22 mouse cellular contexts compared by ENCODE assay signal in genomic region chr2:180986449-180986848, GRCm38 (mm10). TPM values are rescaled to one million over a fixed set of nuclear protein-coding genes. Genes with fewer than 3 reads are reported as not detected.
DNase-seq lines count a peak whose midpoint lies in the region; ATAC-seq lines count a peak whose summit lies in the region.
"Had no signal": no experiment of that assay in that cellular context is flagged by ENCODE, and none has a peak within 500 bp of the region (broad histone marks: within the 10 kb centered on the region; RNA-seq: fewer than 3 reads in every experiment).

TSS of gene Col20a1 (plus strand) at chr2:180986535.

- no peak within 1 kb of the TSS for H3K4me2 ChIP-seq in midbrain, embryonic 14.5 days (ENCODE audit: low read length)
- no peak within 1 kb of the TSS for H3K4me2 ChIP-seq in limb, embryonic 15.5 days
- no peak within 1 kb of the TSS for H3K4me2 ChIP-seq in liver, embryonic 12.5 days
- H3K4me2 ChIP-seq: liver, embryonic 15.5 days; lung, embryonic 15.5 days had no signal

- no peaks in the 10 kb centered on the region for H3K27me3 ChIP-seq in heart, embryonic 10.5 days (ENCODE audit: insufficient read depth, poor library complexity, severe bottlenecking)
- no peaks in the 10 kb centered on the region for H3K27me3 ChIP-seq in midbrain, embryonic 10.5 days (ENCODE audit: low read depth, poor library complexity, severe bottlenecking)
- no peaks in the 10 kb centered on the region for H3K27me3 ChIP-seq in midbrain, embryonic 14.5 days (ENCODE audit: control insufficient read depth, insufficient read depth, low read length)
- H3K27me3 ChIP-seq in limb, embryonic 15.5 days: no peaks in the 10 kb centered on the region
- no peaks in the 10 kb centered on the region for H3K27me3 ChIP-seq in liver, embryonic 12.5 days (replicated peaks)
- H3K27me3 ChIP-seq: liver, embryonic 15.5 days; lung, embryonic 15.5 days had no signal

- H3K36me3 ChIP-seq in heart, embryonic 10.5 days: peaks cover 19% of the 10 kb centered on the region
- H3K36me3 ChIP-seq in midbrain, embryonic 10.5 days: peaks cover 22% of the 10 kb centered on the region
- H3K36me3 ChIP-seq in midbrain, embryonic 14.5 days (ENCODE audit: control insufficient read depth, insufficient read depth, low read length): peaks cover 25% of the 10 kb centered on the region
- peaks cover 26% of the 10 kb centered on the region for H3K36me3 ChIP-seq in limb, embryonic 15.5 days
- H3K36me3 ChIP-seq in liver, embryonic 12.5 days: peaks cover 13% of the 10 kb centered on the region

- H3K9ac ChIP-seq in midbrain, embryonic 14.5 days (replicated peaks; ENCODE audit: low read length): no peak within 1 kb of the TSS
- no peak within 1 kb of the TSS for H3K9ac ChIP-seq in limb, embryonic 15.5 days
- H3K9ac ChIP-seq in liver, embryonic 12.5 days: no peak within 1 kb of the TSS
- H3K9ac ChIP-seq: liver, embryonic 15.5 days; lung, embryonic 15.5 days had no signal

- H3K27ac ChIP-seq in heart, embryonic 10.5 days: peak within 1 kb of the TSS; percentile 59
- H3K27ac ChIP-seq in midbrain, embryonic 10.5 days (replicated peaks): peak within 1 kb of the TSS; percentile 58
- H3K27ac ChIP-seq in midbrain, embryonic 14.5 days (replicated peaks; ENCODE audit: low read depth, low read length): no peak within 1 kb of the TSS
- H3K27ac ChIP-seq in limb, embryonic 15.5 days: 0 out of 2 replicates have a peak within 1 kb of the TSS, but pooled peaks have one; percentile 24
- H3K27ac ChIP-seq in liver, embryonic 12.5 days: no peak within 1 kb of the TSS
- H3K27ac ChIP-seq: kidney, postnatal 0 days; liver, embryonic 15.5 days; lung, embryonic 15.5 days had no signal

- no peak within 1 kb of the TSS for H3K4me3 ChIP-seq in heart, embryonic 10.5 days
- no peak within 1 kb of the TSS for H3K4me3 ChIP-seq in midbrain, embryonic 10.5 days
- H3K4me3 ChIP-seq in midbrain, embryonic 14.5 days (replicated peaks; ENCODE audit: low read depth, low read length): no peak within 1 kb of the TSS
- no peak within 1 kb of the TSS for H3K4me3 ChIP-seq in limb, embryonic 15.5 days
- no peak within 1 kb of the TSS for H3K4me3 ChIP-seq in liver, embryonic 12.5 days
- H3K4me3 ChIP-seq: liver, embryonic 15.5 days; lung, embryonic 15.5 days had no signal

- 58% methylated on average over 2 of the region's 2 CpGs for whole genome bisulfite sequencing in heart, embryonic 10.5 days
- 55% methylated on average over 2 of the region's 2 CpGs for WGBS in midbrain, embryonic 10.5 days
- WGBS in midbrain, embryonic 14.5 days: 58% methylated on average over 2 of the region's 2 CpGs
- 73% methylated on average over 2 of the region's 2 CpGs for WGBS in limb, embryonic 15.5 days
- 39% methylated on average over 2 of the region's 2 CpGs for WGBS in liver, embryonic 12.5 days (ENCODE audit: insufficient replicate concordance)

- no peak for ATAC-seq in midbrain, embryonic 14.5 days (ENCODE audit: low FRiP score, low TSS enrichment)
- no peak for ATAC-seq in limb, embryonic 15.5 days (ENCODE audit: insufficient number of reproducible peaks, low FRiP score, low TSS enrichment, low read depth)
- no peak for ATAC-seq in liver, embryonic 12.5 days
- ATAC-seq: CD4-positive, CD25-positive, alpha-beta regulatory T cell, adult 4 months; inflammation-experienced regulatory T-cells, adult 6 months had no signal

- no peak for DNase-seq in heart, embryonic 10.5 days (ENCODE audit: low spot score)
- no peak for DNase-seq in heart, adult 11 months
- DNase-seq in midbrain, embryonic 10.5 days (ENCODE audit: low spot score): no peak
- DNase-seq in midbrain, embryonic 14.5 days: no peak
- no peak for DNase-seq in adrenal gland, postnatal 25 days
- DNase-seq: adrenal gland, postnatal 14 days; cerebellum, adult 8-10 months; cerebellum, postnatal 36 days; embryo, embryonic 11 days; gastrocnemius, postnatal 36 days; heart, postnatal 10 days; kidney, adult 2 months; lung, postnatal 4 days; thymus, adult 18-20 months; thymus, postnatal 36 days had no signal

- peaks cover 22% of the 10 kb centered on the region for H3K4me1 ChIP-seq in heart, embryonic 10.5 days
- peaks cover 18% of the 10 kb centered on the region for H3K4me1 ChIP-seq in midbrain, embryonic 10.5 days
- H3K4me1 ChIP-seq in midbrain, embryonic 14.5 days (ENCODE audit: control insufficient read depth, insufficient read depth, low read length): peaks cover 10% of the 10 kb centered on the region; the same call in 1 of the 2 replicates
- H3K4me1 ChIP-seq in limb, embryonic 15.5 days: no peaks in the 10 kb centered on the region; the same call in 1 of the 2 replicates
- no peaks in the 10 kb centered on the region for H3K4me1 ChIP-seq in liver, embryonic 12.5 days
- H3K4me1 ChIP-seq: liver, embryonic 15.5 days; lung, embryonic 15.5 days had no signal

- H3K9me3 ChIP-seq in heart, embryonic 10.5 days: no peaks in the 10 kb centered on the region
- H3K9me3 ChIP-seq in midbrain, embryonic 10.5 days (replicated peaks): no peaks in the 10 kb centered on the region
- no peaks in the 10 kb centered on the region for H3K9me3 ChIP-seq in midbrain, embryonic 14.5 days (ENCODE audit: control insufficient read depth, low read length)
- no peaks in the 10 kb centered on the region for H3K9me3 ChIP-seq in limb, embryonic 15.5 days
- H3K9me3 ChIP-seq in liver, embryonic 12.5 days (replicated peaks): no peaks in the 10 kb centered on the region
- H3K9me3 ChIP-seq: liver, embryonic 15.5 days; lung, embryonic 15.5 days had no signal

RNA-seq across cellular contexts. Expression of gene Col20a1, which starts in this region (rescaled TPM):
- polyA plus RNA-seq in heart, embryonic 10.5 days (2016; fragmentation: Nextera tagmentation; extraction: Ambion mirVana): 0.11 and 0.20 TPM in 2 replicates
- polyA plus RNA-seq in midbrain, embryonic 10.5 days (2016; fragmentation: Nextera tagmentation; extraction: Ambion mirVana): 0.14 and 0.52 TPM in 2 replicates
- polyA plus RNA-seq in midbrain, embryonic 14.5 days (2014; fragmentation: Nextera tagmentation; extraction: Ambion mirVana): 0.16 and 0.24 TPM in 2 replicates
- polyA plus RNA-seq in limb, embryonic 15.5 days (2015; fragmentation: Nextera tagmentation; extraction: Ambion mirVana): 1.2 and 1.8 TPM in 2 replicates
- 2.6 and 3.4 TPM in 2 replicates for total RNA-seq in adrenal gland, postnatal 25 days (2021)
- polyA plus RNA-seq in liver, embryonic 12.5 days (2016; fragmentation: Nextera tagmentation; extraction: Ambion mirVana): 0.15 and 0.23 TPM in 2 replicates

Comparison
In these comparisons a context has a peak if more than half of its experiments do, and no peak if none do; other contexts are left out.
1. H3K27ac ChIP-seq: peak in heart, embryonic 10.5 days (single experiment), midbrain, embryonic 10.5 days (single experiment) and limb, embryonic 15.5 days (single experiment); none in midbrain, embryonic 14.5 days (single experiment) and liver, embryonic 12.5 days (single experiment).